Mouse (Mus musculus) stomach, adult 2 months (tissue): ENCODE results near the gene Rprm. TPM values are rescaled to one million over a fixed set of nuclear protein-coding genes. Genes with fewer than 3 reads are reported as not detected.

ENCODE experiments used
- polyA plus RNA-seq: library from polyadenylated mRNA; depleted of rRNA; stranded (reverse); fragments of >200 nt; gene quantifications from 2 replicates; pipeline ENCODE4 v1.2.3, GENCODE M21; 2012; rRNA removed

Rprm gene
- 0.58 and 0.69 TPM in 2 replicates for polyA plus RNA-seq

GRCm38 (mm10) chr2:54085430-54086087 lies at the start of gene Rprm:
Gene Rprm (minus strand): TSS chr2:54085552.

